8 mouse cellular contexts compared by ENCODE assay signal in the genomic region with DNA sequence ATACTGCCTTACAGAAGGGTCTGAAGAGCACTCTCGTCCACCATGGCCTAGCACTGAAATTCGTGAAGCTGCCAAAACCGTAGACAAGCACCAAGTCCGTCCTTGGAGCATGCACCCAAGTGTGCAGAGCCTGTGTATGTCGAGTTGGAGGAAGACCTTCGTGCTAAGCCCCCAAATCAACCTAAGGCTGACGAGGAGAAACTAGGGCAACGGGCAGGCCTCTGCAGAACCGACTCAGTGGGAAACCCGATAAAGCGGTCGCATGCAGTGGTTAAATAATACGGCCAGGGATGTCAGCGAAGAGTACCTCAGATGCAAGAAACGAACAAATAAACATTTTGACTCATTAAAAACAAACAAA. TPM values are rescaled to one million over a fixed set of nuclear protein-coding genes. Genes with fewer than 3 reads are reported as not detected.
DNase-seq lines count a peak whose midpoint lies in the region; ATAC-seq and TF ChIP-seq lines count a peak whose summit lies in the region.

No protein-coding gene starts in this region.

- peak; percentile 35 for ATAC-seq in lung, embryonic 14.5 days (ENCODE audit: insufficient read depth)
- peak; percentile 13; the same call in 1 of the 2 replicates for ATAC-seq in erythroblast, adult 5-6 weeks (replicated peaks; ENCODE audit: low FRiP score, poor library complexity, severe bottlenecking)
- no peak for ATAC-seq in intestine, embryonic 16.5 days
- peak; percentile 52 for ATAC-seq in neural tube, embryonic 14.5 days (ENCODE audit: low read depth)

- H3K36me3 ChIP-seq in lung, embryonic 14.5 days (ENCODE audit: insufficient read depth) = no peaks in the 10 kb centered on the region
- no peaks in the 10 kb centered on the region for H3K36me3 ChIP-seq in intestine, embryonic 16.5 days (ENCODE audit: control insufficient read depth, insufficient read depth, low read length)
- no peaks in the 10 kb centered on the region for H3K36me3 ChIP-seq in neural tube, embryonic 14.5 days (ENCODE audit: control insufficient read depth, insufficient read depth, low read length)

- WGBS in lung, embryonic 14.5 days = 11% methylated on average over 15 of the region's 15 CpGs
- 14% methylated on average over 15 of the region's 15 CpGs for WGBS in intestine, embryonic 16.5 days
- 10% methylated on average over 15 of the region's 15 CpGs for WGBS in neural tube, embryonic 14.5 days

- H3K9ac ChIP-seq in lung, embryonic 14.5 days = peak overlapping the region; percentile 46
- H3K9ac ChIP-seq in intestine, embryonic 16.5 days (ENCODE audit: low read depth, low read length) = peak overlapping the region; percentile 60
- peak overlapping the region; percentile 41 for H3K9ac ChIP-seq in neural tube, embryonic 14.5 days (replicated peaks; ENCODE audit: low read depth, low read length)

- no peak for TF ChIP-seq CTCF in lung, embryonic 14.5 days (IDR thresholded peaks at IDR 0.05; ENCODE audit: low read depth)

- H3K4me1 ChIP-seq in lung, embryonic 14.5 days (ENCODE audit: insufficient read depth) = no peaks in the 10 kb centered on the region; the same call in 1 of the 2 replicates
- H3K4me1 ChIP-seq in intestine, embryonic 16.5 days (ENCODE audit: control insufficient read depth, insufficient read depth, low read length) = peaks cover 7% of the 10 kb centered on the region
- 0 out of 2 replicates have a peak, but pooled peaks cover 11% of the 10 kb centered on the region for H3K4me1 ChIP-seq in neural tube, embryonic 14.5 days (ENCODE audit: control insufficient read depth, insufficient read depth, low read length)

- H3K9me3 ChIP-seq in lung, embryonic 14.5 days (ENCODE audit: low read depth, low read length) = no peaks in the 10 kb centered on the region
- no peaks in the 10 kb centered on the region for H3K9me3 ChIP-seq in intestine, embryonic 16.5 days (ENCODE audit: control insufficient read depth, low read length)
- H3K9me3 ChIP-seq in neural tube, embryonic 14.5 days (ENCODE audit: control insufficient read depth, low read length) = no peaks in the 10 kb centered on the region

- H3K27me3 ChIP-seq in lung, embryonic 14.5 days (ENCODE audit: insufficient read depth, low read length) = no peaks in the 10 kb centered on the region
- no peaks in the 10 kb centered on the region for H3K27me3 ChIP-seq in intestine, embryonic 16.5 days (replicated peaks; ENCODE audit: control insufficient read depth, insufficient read depth, low read length)
- no peaks in the 10 kb centered on the region for H3K27me3 ChIP-seq in neural tube, embryonic 14.5 days (ENCODE audit: control insufficient read depth, insufficient read depth, low read length)

- DNase-seq in lung, embryonic 14.5 days = no peak
- DNase-seq in lung, postnatal 10 days = no peak
- DNase-seq in MN1 (ENCODE audit: low spot score) = no peak
- no peak for DNase-seq in frontal cortex, postnatal 36 days (ENCODE audit: low spot score in 2 of 2)
- no peak for DNase-seq in layer of hippocampus, postnatal 36 days

- H3K4me2 ChIP-seq in lung, embryonic 14.5 days = peak overlapping the region; percentile 68
- peak overlapping the region; percentile 56 for H3K4me2 ChIP-seq in intestine, embryonic 16.5 days (ENCODE audit: low read depth, low read length)
- H3K4me2 ChIP-seq in neural tube, embryonic 14.5 days (ENCODE audit: low read depth, low read length) = peak overlapping the region; percentile 73

- H3K27ac ChIP-seq in lung, embryonic 14.5 days (ENCODE audit: low read depth) = peak overlapping the region; percentile 51; the same call in 1 of the 2 replicates
- peak overlapping the region; percentile 73; the same call in 1 of the 2 replicates for H3K27ac ChIP-seq in intestine, embryonic 16.5 days (ENCODE audit: low read length)
- peak overlapping the region; percentile 84 for H3K27ac ChIP-seq in neural tube, embryonic 14.5 days (ENCODE audit: low read depth, low read length)

- peak overlapping the region; percentile 47 for H3K4me3 ChIP-seq in lung, embryonic 14.5 days (ENCODE audit: low read depth, low read length)
- H3K4me3 ChIP-seq in intestine, embryonic 16.5 days (ENCODE audit: low read length) = peak overlapping the region; percentile 65
- H3K4me3 ChIP-seq in neural tube, embryonic 14.5 days (ENCODE audit: low read depth, low read length) = peak overlapping the region; percentile 42

RNA-seq across cellular contexts. Expression of a gene that starts 3.1 kb away (rescaled TPM):
- polyA plus RNA-seq in lung, embryonic 14.5 days (2014; fragmentation: Nextera tagmentation; extraction: Ambion mirVana) = 2.0 and 2.2 TPM in 2 replicates
- total RNA-seq in erythroblast, adult 5-6 weeks (2015; ENCODE audit: low replicate concordance) = not detected in 2 replicates
- not detected in 2 replicates for total RNA-seq in erythroblast, adult 5-6 weeks (2017; ENCODE audit: low replicate concordance)
- polyA plus RNA-seq in intestine, embryonic 16.5 days (2015; fragmentation: Nextera tagmentation; extraction: Ambion mirVana) = 1.6 and 2.1 TPM in 2 replicates
- polyA plus RNA-seq in neural tube, embryonic 14.5 days (2014; fragmentation: Nextera tagmentation; extraction: Ambion mirVana) = 2.4 and 5.0 TPM in 2 replicates
- total RNA-seq in layer of hippocampus, postnatal 36 days (2021) = 1 to 10 TPM in 1 of 2 experiments, under 1 TPM in 1; 0.92 to 1.8 TPM

RNA-seq across cellular contexts. Expression of a gene that starts 39.8 kb away (rescaled TPM):
- 281 and 304 TPM in 2 replicates for polyA plus RNA-seq in lung, embryonic 14.5 days (2014; fragmentation: Nextera tagmentation; extraction: Ambion mirVana)
- total RNA-seq in erythroblast, adult 5-6 weeks (2015; ENCODE audit: low replicate concordance) = 15.6 and 40.3 TPM in 2 replicates
- 9.2 and 20.0 TPM in 2 replicates for total RNA-seq in erythroblast, adult 5-6 weeks (2017; ENCODE audit: low replicate concordance)
- 457 and 490 TPM in 2 replicates for polyA plus RNA-seq in intestine, embryonic 16.5 days (2015; fragmentation: Nextera tagmentation; extraction: Ambion mirVana)
- polyA plus RNA-seq in neural tube, embryonic 14.5 days (2014; fragmentation: Nextera tagmentation; extraction: Ambion mirVana) = 297 and 334 TPM in 2 replicates
- 100 to 1,000 TPM; 191 to 202 TPM for total RNA-seq in layer of hippocampus, postnatal 36 days (2021)

RNA-seq across cellular contexts. Expression of a gene that starts 39.9 kb away (rescaled TPM):
- polyA plus RNA-seq in lung, embryonic 14.5 days (2014; fragmentation: Nextera tagmentation; extraction: Ambion mirVana) = 0.24 and 0.49 TPM in 2 replicates
- not detected in 2 replicates for total RNA-seq in erythroblast, adult 5-6 weeks (2015; ENCODE audit: low replicate concordance)
- total RNA-seq in erythroblast, adult 5-6 weeks (2017; ENCODE audit: low replicate concordance) = not detected in 2 replicates
- 1.7 TPM in 2 replicates for polyA plus RNA-seq in intestine, embryonic 16.5 days (2015; fragmentation: Nextera tagmentation; extraction: Ambion mirVana)
- 11.8 TPM in 1 of 2 replicates, not detected in the other for polyA plus RNA-seq in neural tube, embryonic 14.5 days (2014; fragmentation: Nextera tagmentation; extraction: Ambion mirVana)
- not detected for total RNA-seq in layer of hippocampus, postnatal 36 days (2021)

RNA-seq across cellular contexts. Expression of a gene that starts 45.9 kb away (rescaled TPM):
- polyA plus RNA-seq in lung, embryonic 14.5 days (2014; fragmentation: Nextera tagmentation; extraction: Ambion mirVana) = 10.8 and 14.3 TPM in 2 replicates
- 100 and 146 TPM in 2 replicates for total RNA-seq in erythroblast, adult 5-6 weeks (2015; ENCODE audit: low replicate concordance)
- 78.3 and 110 TPM in 2 replicates for total RNA-seq in erythroblast, adult 5-6 weeks (2017; ENCODE audit: low replicate concordance)
- 15.3 and 15.9 TPM in 2 replicates for polyA plus RNA-seq in intestine, embryonic 16.5 days (2015; fragmentation: Nextera tagmentation; extraction: Ambion mirVana)
- polyA plus RNA-seq in neural tube, embryonic 14.5 days (2014; fragmentation: Nextera tagmentation; extraction: Ambion mirVana) = 5.5 and 8.8 TPM in 2 replicates
- total RNA-seq in layer of hippocampus, postnatal 36 days (2021) = 10 to 100 TPM in 1 of 2 experiments, 1 to 10 TPM in 1; 9.7 to 10.4 TPM
